Mouse (Mus musculus) lung, postnatal 0 days (tissue): ENCODE measurements around the gene Zeb2.

Source experiments
- CTCF ChIP-seq: IDR thresholded peaks from 2 replicates; pipeline ENCODE4 v1.5.1; 2016; ENCODE audit warnings: antibody characterized with exemption, mild to moderate bottlenecking
- EP300 ChIP-seq: IDR thresholded peaks from 2 replicates; pipeline ENCODE4 v1.6.1; 2016; ENCODE audit warnings: antibody characterized with exemption, mild to moderate bottlenecking, control low read depth

DNA sequence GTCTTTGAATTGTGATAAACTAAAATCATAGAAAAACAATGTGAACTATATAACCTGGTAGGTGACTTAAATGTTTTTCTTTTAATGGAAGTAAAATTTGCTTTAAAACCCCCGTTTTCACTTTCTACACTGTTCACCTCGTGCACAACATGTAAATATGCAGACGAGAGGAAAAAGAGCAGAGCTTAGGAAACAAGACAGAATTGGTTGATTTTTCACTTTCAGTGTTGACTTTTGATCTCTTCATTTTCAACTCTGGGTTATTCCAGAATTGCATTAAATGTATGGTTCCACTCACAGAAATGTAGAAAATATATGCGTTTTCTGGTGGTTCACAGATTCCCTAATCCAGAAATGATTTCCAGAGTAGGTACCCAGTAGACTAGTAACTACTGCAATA lies 57.6 kb downstream of the Zeb2 start:
- TF ChIP-seq CTCF = no peak
- TF ChIP-seq EP300 = no peak
